Mouse (Mus musculus): ENCODE data around the gene 1700037H04Rik. TPM values are rescaled to one million over a fixed set of nuclear protein-coding genes. Genes with fewer than 3 reads are reported as not detected.
"Not testable (repeated sequence)": the region's sequence is repeated elsewhere in the genome, so short reads cannot be mapped to it uniquely, and the experiment has no call there.

Gene 1700037H04Rik
- polyA plus RNA-seq, 1 experiment from 2014 or later = 99.0 TPM

DNA sequence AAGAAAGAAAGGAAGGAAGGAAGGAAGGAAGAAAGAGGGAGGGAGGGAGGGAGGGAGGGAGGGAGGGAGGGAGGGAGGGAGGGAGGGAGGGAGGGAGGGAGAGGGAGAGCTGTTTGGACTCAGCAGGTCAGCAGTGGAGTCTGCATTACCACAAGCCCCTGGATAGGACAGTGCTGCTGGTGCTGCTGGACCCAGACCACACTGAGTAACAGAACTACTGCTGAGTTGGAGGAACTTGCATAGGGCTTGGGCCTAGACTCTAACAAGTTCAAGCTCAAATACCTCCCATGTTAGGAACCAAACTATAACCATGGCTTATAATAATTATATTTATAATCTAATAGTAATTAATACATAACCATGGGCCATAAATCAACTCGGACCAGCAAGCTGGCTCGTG is 29.0 kb downstream of the 1700037H04Rik start:
- H3K9ac ChIP-seq = no peak overlapping the region
- H3K4me1 ChIP-seq (replicated peaks) = peaks cover 17% of the 10 kb centered on the region
- no peaks in the 10 kb centered on the region for H3K9me3 ChIP-seq
- no peak overlapping the region for H3K4me2 ChIP-seq
- 77% methylated on average over 2 of the region's 2 CpGs for WGBS
- H3K27ac ChIP-seq (replicated peaks) = no peak overlapping the region
- no peak overlapping the region for H3K4me3 ChIP-seq
- no peaks in the 10 kb centered on the region for H3K27me3 ChIP-seq
- no peaks in the 10 kb centered on the region for H3K36me3 ChIP-seq
- no peak for ATAC-seq (ENCODE audit: low read depth)

DNA sequence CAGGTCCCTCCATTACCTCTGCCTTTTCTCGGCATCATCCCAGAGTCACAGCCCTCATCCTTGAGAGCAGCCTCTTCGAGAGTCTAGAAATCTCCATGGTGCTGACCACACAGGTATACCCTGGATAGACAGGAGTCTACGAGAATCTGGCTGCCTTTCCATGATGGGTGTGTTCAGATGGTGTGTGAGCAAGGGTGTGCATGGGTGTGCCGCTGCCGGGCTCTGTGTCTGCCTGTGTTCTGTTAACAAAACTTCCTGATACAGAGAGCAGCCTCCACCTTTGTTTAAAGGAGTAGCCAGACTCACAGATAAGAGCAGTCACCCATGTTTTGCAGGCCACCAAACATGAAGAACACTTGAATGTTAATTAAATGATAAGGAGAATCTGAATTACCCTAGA is 30.0 kb downstream of the 1700037H04Rik start:
- no peak for ATAC-seq (ENCODE audit: low read depth)
- no peak overlapping the region for H3K4me2 ChIP-seq
- H3K27ac ChIP-seq (replicated peaks) = no peak overlapping the region
- no peaks in the 10 kb centered on the region for H3K9me3 ChIP-seq
- 85% methylated on average over 5 of the region's 5 CpGs for WGBS
- H3K4me1 ChIP-seq (replicated peaks) = peaks cover 17% of the 10 kb centered on the region
- H3K4me3 ChIP-seq = no peak overlapping the region
- no peak overlapping the region for H3K9ac ChIP-seq
- H3K36me3 ChIP-seq = no peaks in the 10 kb centered on the region
- H3K27me3 ChIP-seq = no peaks in the 10 kb centered on the region

DNA sequence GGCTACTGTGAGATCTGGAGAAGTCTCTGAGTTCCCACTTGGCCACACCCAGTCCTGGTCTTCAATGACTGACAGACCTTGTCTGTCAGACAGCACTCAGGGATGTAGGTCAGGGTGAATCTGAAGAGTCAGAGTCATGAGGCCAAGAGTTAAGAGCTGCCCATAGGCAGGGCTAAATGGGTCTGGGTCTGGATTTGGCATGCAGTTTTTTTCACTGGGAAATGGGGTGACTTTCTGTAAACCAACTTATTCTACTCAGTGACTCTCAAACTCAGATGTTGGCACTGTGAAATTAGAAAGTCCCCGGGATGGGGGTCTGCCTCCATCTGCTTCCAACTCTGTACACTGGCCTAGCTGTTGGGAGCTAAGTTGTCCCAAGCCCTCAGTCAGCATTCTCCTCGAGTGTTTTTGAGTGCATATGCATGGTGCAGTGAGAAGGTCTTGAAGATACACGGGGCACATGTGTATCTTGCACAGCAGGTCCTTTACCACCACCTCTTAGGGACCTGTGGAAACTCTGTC is 31.2 kb downstream of the 1700037H04Rik start:
- ATAC-seq (ENCODE audit: low read depth) = no peak
- H3K4me2 ChIP-seq = 0 out of 2 replicates have a peak overlapping the region, but pooled peaks have one; percentile 70
- H3K4me3 ChIP-seq = no peak overlapping the region

DNA sequence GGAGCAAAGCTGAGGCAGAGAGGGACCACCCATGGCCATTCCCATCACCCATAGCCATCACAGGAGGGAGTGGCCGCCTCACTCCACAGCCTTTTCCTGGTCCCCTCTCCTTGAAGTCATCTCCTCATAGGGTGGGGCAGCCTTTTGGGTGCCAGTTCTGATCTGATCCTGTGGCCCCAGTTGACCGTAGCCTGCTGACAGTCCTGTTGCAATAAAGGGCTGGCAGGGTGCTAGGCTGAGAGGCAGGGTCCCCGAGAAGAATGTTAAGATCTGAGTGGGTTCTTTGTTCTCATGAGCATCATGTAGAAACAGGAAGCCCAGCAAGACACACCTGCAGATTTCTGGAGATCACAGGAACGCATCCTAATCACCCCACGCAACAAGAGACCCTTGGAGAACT is 31.7 kb downstream of the 1700037H04Rik start:
- Histone ChIP-seq H3K9ac (no peak overlapping the region), H3K36me3 (no peaks in the 10 kb centered on the region), H3K4me2 (peak overlapping the region; percentile 70), H3K27me3 (no peaks in the 10 kb centered on the region), H3K27ac (replicated peaks) (no peak overlapping the region), H3K9me3 (no peaks in the 10 kb centered on the region), H3K4me3 (peak overlapping the region; percentile 41), H3K4me1 (replicated peaks) (peaks cover 17% of the 10 kb centered on the region)
- ATAC-seq (ENCODE audit: low read depth) = no peak
- 85% methylated on average over 5 of the region's 5 CpGs for WGBS

More for the DNA sequence above, 31.2 kb downstream of the 1700037H04Rik start:
- Histone ChIP-seq H3K36me3 (no peaks in the 10 kb centered on the region), H3K27me3 (no peaks in the 10 kb centered on the region), H3K9me3 (no peaks in the 10 kb centered on the region), H3K9ac (no peak overlapping the region), H3K27ac (replicated peaks) (no peak overlapping the region), H3K4me1 (replicated peaks) (peaks cover 17% of the 10 kb centered on the region)
- WGBS = 84% methylated on average over 3 of the region's 3 CpGs

DNA sequence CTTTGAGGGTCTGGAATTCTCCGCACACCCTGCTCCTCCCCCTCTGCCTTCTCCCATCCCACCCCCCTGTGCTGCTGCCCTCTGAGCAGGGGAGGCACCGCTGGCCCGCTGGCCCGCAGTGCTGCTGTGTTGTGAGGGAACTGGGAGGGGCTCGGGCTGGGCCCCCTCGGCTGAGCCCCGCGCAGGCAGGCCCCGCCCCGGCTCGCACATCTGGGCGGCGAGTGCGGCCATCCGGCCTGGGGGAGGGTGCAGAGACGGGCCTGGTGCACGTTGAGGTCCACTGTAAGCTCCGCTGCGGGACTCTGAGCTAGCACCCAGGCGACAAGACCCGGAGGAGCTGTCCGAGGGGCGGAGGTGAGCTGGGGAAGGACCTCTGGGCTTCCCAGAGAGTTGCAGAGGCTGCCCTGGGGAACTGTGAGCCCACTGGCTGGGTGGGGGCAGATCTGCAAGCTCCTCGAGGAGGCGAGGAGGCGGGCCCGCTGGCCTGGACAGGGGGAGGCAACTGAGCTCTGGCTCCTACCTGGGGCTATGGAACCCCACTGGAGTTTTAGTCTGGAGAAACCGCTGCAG is 32.6 kb downstream of the 1700037H04Rik start, which contains the start of gene Hspa12b:
TSS of gene Hspa12b (plus strand) at position 120 of the 570 bp plus-strand sequence.
- Histone ChIP-seq H3K4me3 (peak within 1 kb of the TSS; percentile 41), H3K27me3 (no peaks in the 10 kb centered on the region), H3K4me1 (replicated peaks) (peaks cover 17% of the 10 kb centered on the region), H3K9me3 (no peaks in the 10 kb centered on the region), H3K36me3 (no peaks in the 10 kb centered on the region), H3K9ac (peak within 1 kb of the TSS; percentile 69), H3K4me2 (peak within 1 kb of the TSS; percentile 70), H3K27ac (replicated peaks) (0 out of 2 replicates have a peak within 1 kb of the TSS, but pooled peaks have one; percentile 38)
- WGBS = 2% methylated on average over 28 of the region's 28 CpGs
- ATAC-seq (ENCODE audit: low read depth) = peak; percentile 78

DNA sequence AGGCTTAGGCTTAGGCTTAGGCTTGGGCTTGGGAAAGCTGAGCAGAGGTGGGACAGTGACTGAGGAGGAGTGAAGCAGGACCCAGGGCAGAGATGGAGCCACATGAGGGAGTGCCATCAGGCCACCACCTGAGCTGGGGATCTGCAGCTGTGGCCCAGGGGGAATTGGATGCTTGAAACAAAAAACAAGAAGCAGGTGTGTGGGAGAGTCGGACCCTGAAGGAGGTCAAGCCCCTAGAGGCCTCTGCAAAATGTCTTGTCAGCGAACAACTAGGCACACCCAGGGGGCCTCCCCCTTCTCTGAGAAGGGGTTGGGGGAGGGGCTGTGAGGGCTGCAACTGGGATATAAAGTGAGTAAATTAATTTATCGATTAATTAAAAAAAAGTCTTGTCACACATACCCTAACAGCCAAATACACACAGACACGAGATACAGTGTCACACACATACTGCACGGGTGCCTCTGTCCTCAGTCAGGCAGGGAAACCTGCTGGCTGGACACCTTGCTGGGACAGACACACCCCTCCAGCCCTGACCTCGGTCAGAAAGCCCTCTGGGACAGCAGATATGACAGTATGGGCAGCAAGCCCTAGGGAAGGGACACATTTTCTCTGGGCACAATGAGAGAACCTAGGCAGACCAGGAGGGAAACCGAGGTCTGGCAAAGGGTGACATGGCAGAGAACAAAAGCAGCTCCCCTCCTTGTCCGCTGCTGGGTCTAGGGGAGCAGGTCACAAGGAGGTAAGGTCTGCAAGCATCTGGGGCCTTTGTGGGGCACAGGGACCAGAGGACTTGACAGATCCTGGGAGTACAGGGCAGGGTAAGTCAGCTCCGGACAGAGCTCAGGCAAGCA is 33.7 kb downstream of the 1700037H04Rik start:
- Histone ChIP-seq H3K27ac (replicated peaks) (no peak overlapping the region), H3K4me1 (replicated peaks) (peaks cover 17% of the 10 kb centered on the region), H3K9me3 (no peaks in the 10 kb centered on the region), H3K9ac (no peak overlapping the region; the same call in 1 of the 2 replicates), H3K36me3 (no peaks in the 10 kb centered on the region), H3K27me3 (no peaks in the 10 kb centered on the region), H3K4me2 (0 out of 2 replicates have a peak overlapping the region, but pooled peaks have one; percentile 70), H3K4me3 (no peak overlapping the region)
- WGBS = 50% methylated on average over 9 of the region's 9 CpGs
- no peak for ATAC-seq (ENCODE audit: low read depth)

DNA sequence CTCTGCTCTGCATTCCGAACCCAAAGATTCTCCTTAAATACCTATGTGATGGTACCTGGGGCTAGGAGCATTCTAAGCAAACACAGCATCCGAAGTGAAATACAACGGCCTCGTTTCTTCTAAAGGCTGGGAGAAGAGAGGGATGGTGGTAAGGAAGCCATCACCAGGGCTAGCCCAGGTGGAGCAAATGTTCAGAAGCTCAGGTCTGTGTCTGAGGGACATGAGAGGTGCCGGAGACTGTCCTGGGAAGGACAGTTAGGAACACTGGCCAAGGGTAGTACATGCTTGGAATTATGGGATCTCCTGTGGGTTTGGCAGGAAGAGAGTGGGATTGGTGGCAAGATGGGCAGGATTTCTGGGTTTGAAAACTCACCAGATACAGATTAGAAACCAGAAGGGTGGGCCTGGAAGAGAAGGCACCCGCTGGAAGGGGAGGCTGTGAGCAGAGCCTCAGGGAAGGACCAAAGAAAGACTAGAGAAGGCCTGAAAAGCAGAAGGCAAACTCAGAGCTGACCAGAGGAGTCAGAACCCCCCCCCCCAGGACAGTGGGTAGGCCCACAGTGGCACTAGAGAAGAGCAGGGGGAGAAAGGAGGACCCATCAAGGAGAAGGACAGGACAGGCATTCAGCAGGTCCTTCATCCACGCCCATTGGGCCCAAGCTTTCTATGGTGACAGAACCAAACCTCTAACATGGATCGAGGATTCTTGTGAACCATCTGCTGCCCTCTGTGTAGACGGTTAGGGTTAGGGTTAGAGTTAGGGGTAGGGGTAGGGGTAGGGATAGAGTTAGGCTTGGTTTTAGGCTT is 34.5 kb downstream of the 1700037H04Rik start:
- Histone ChIP-seq H3K4me2 (no peak overlapping the region), H3K9ac (no peak overlapping the region; the same call in 1 of the 2 replicates), H3K36me3 (no peaks in the 10 kb centered on the region), H3K4me1 (replicated peaks) (peaks cover 17% of the 10 kb centered on the region), H3K27ac (replicated peaks) (no peak overlapping the region), H3K4me3 (no peak overlapping the region), H3K27me3 (no peaks in the 10 kb centered on the region), H3K9me3 (no peaks in the 10 kb centered on the region)
- no peak for ATAC-seq (ENCODE audit: low read depth)
- 88% methylated on average over 9 of the region's 9 CpGs for WGBS

DNA sequence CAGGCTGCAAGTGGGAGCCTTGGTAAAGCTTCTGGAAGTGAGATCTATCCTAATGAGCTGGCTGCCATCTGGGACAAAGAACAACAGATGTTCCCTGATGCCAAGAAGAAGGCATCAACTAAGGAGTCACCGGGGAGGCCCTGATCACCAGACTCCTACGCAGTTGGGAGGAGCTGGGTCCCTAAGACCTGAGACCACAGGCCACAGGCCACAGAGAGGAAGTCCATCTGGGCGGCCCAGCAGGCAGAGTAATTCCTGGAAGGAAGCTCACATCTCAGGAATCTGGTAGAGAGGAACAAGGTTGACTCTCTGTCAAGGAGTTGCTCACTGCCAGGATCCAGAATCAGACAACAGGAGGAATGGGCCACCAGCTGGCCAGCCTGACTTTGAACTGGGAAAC is 35.7 kb downstream of the 1700037H04Rik start:
- Histone ChIP-seq H3K27ac (replicated peaks) (no peak overlapping the region), H3K9me3 (no peaks in the 10 kb centered on the region), H3K27me3 (no peaks in the 10 kb centered on the region), H3K36me3 (no peaks in the 10 kb centered on the region), H3K4me3 (no peak overlapping the region), H3K4me1 (replicated peaks) (peaks cover 17% of the 10 kb centered on the region), H3K4me2 (no peak overlapping the region), H3K9ac (no peak overlapping the region)
- no peak for ATAC-seq (ENCODE audit: low read depth)
- WGBS = 69% methylated on average over 3 of the region's 3 CpGs

DNA sequence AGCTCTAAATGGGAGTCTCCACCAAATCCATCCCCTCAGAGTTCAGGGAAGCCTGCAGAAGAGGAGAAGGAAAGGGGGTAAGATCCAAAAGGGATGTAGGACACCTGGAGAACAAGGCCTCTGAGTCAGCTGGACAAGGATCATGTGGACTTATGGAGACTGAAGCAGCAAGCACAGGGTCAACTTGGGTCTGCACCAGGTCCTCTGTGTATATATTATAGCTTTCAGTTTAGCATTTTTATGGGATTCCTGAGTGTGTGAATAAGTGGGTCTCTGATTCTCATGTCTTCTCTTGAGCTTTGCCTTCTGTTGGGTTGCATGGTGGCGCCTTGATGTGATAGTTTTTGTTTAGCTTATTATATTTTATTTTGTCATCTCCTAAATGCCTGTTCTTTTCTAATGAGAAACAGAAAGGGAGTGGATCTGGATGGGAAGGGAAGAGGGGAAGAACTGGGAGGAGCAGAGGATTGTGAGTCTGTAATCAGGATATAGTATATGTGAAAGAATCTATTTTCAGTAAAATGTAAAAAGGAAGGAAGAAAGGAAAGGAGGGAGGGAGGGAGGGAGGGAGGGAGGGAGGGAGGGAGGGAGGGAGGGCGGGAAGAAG is 40.8 kb downstream of the 1700037H04Rik start:
- no peak for ATAC-seq (ENCODE audit: low read depth)
- Histone ChIP-seq H3K27me3 (no peaks in the 10 kb centered on the region), H3K27ac (replicated peaks) (no peak overlapping the region), H3K9ac (no peak overlapping the region), H3K36me3 (no peaks in the 10 kb centered on the region), H3K9me3 (no peaks in the 10 kb centered on the region), H3K4me3 (no peak overlapping the region), H3K4me1 (replicated peaks) (no peaks in the 10 kb centered on the region), H3K4me2 (no peak overlapping the region)
- 82% methylated on average over 2 of the region's 2 CpGs for WGBS

DNA sequence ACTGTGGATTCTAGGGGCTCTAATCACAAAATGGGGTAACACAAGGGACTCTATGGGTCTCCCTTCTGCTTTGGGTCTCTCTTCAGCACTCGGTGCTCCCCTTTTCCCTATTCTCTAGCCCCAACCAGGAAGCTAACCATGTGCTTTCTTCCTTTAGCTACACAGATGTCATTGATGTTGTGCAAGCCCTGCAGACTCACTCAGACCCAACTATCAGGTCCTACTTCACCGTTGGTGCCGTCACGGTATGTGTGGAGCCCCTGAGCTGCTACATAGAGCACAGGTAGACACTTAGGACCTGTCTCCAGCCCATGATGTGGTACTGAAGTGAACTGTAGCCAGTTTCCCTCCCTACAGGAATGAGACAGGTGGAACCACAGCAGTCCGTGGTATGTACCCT is 53.9 kb downstream of the 1700037H04Rik start:
- no peak for ATAC-seq (ENCODE audit: low read depth)

DNA sequence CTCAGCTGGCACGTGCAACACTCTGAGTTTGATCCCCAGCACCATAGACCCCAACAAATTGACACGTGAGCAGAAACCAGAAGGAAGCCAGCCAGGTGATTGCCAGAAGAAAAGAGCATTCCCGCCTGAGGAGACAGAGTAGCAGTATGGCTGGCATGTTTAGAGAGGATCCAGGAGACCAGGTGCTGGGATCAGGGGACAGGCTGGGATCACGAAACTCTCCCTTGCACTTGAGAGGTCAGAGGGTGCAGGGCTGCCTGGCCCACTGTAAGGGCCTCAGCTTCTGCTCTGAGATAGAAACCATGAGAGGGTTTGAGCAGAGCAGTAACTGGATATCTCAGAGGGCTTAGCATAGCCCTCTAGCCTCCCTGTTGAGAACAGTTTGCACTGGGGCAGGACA is 54.8 kb downstream of the 1700037H04Rik start:
- H3K9ac ChIP-seq; H3K4me2 ChIP-seq; H3K9me3 ChIP-seq; H3K4me3 ChIP-seq; H3K4me1 ChIP-seq (replicated peaks); ATAC-seq (ENCODE audit: low read depth); H3K27me3 ChIP-seq; H3K27ac ChIP-seq (replicated peaks); H3K36me3 ChIP-seq: not testable (repeated sequence)
- 77% methylated on average over 4 of the region's 4 CpGs for WGBS

More for the DNA sequence above, 53.9 kb downstream of the 1700037H04Rik start:
- H3K9ac ChIP-seq = no peak overlapping the region
- WGBS = 92% methylated on average over 5 of the region's 5 CpGs
- no peak overlapping the region for H3K4me3 ChIP-seq
- no peak overlapping the region for H3K4me2 ChIP-seq
- no peaks in the 10 kb centered on the region for H3K36me3 ChIP-seq
- H3K27ac ChIP-seq (replicated peaks) = no peak overlapping the region
- no peaks in the 10 kb centered on the region for H3K4me1 ChIP-seq (replicated peaks)
- H3K27me3 ChIP-seq = no peaks in the 10 kb centered on the region
- no peaks in the 10 kb centered on the region for H3K9me3 ChIP-seq
